18 mouse cellular contexts compared by ENCODE assay signal in genomic region chr6:70773769-70774168, GRCm38 (mm10). TPM values are rescaled to one million over a fixed set of nuclear protein-coding genes. Genes with fewer than 3 reads are reported as not detected.
DNase-seq lines count a peak whose midpoint lies in the region; ATAC-seq and TF ChIP-seq lines count a peak whose summit lies in the region.
"Had no signal": no experiment of that assay in that cellular context is flagged by ENCODE, and none has a peak within 500 bp of the region (broad histone marks: within the 10 kb centered on the region; RNA-seq: fewer than 3 reads in every experiment).

No protein-coding gene starts in this region.

- H3K36me3 ChIP-seq in embryonic facial prominence, embryonic 13.5 days = peaks cover 53% of the 10 kb centered on the region
- H3K36me3 ChIP-seq in embryonic facial prominence, embryonic 10.5 days (replicated peaks) = peaks cover 57% of the 10 kb centered on the region
- H3K36me3 ChIP-seq in liver, adult 2 months (ENCODE audit: control insufficient read depth, insufficient read depth, low read length) = peaks cover 35% of the 10 kb centered on the region
- peaks cover 89% of the 10 kb centered on the region for H3K36me3 ChIP-seq in liver, embryonic 12.5 days

- H3K9me3 ChIP-seq in embryonic facial prominence, embryonic 13.5 days = no peaks in the 10 kb centered on the region
- no peaks in the 10 kb centered on the region for H3K9me3 ChIP-seq in embryonic facial prominence, embryonic 10.5 days
- no peaks in the 10 kb centered on the region for H3K9me3 ChIP-seq in liver, embryonic 12.5 days (replicated peaks)
- H3K9me3 ChIP-seq: embryonic facial prominence, embryonic 15.5 days; forebrain, embryonic 12.5 days; limb, embryonic 13.5 days had no signal

- no peak for TF ChIP-seq CTCF in liver, adult 2 months (IDR thresholded peaks at IDR 0.05; ENCODE audit: low read depth, low read length)

- no peak overlapping the region for H3K4me2 ChIP-seq in embryonic facial prominence, embryonic 13.5 days
- H3K4me2 ChIP-seq in liver, embryonic 12.5 days = no peak overlapping the region
- H3K4me2 ChIP-seq: embryonic facial prominence, embryonic 15.5 days; forebrain, embryonic 12.5 days; limb, embryonic 13.5 days had no signal

- no peak for DNase-seq in embryonic facial prominence, embryonic 10.5 days (ENCODE audit: low spot score)
- DNase-seq in liver, adult 2 months (ENCODE audit: extremely low read depth, low read depth, low spot score) = peak; percentile 24
- peak; percentile 37 for DNase-seq in kidney, postnatal 10 days
- peak; percentile 76 for DNase-seq in yolk sac, embryonic 10.5 days (ENCODE audit: low spot score)
- no peak for DNase-seq in adipocyte (ENCODE audit: low spot score)
- no peak for DNase-seq in adrenal gland, postnatal 4 days (ENCODE audit: low spot score in 2 of 2)
- DNase-seq: adrenal gland, postnatal 10 days; cerebellum, postnatal 36 days; heart, adult 11 months; lung, adult 18-20 months; right cerebral cortex, postnatal 25 days; thymus, adult 2 months had no signal

- no peak overlapping the region for H3K27ac ChIP-seq in embryonic facial prominence, embryonic 13.5 days
- no peak overlapping the region for H3K27ac ChIP-seq in embryonic facial prominence, embryonic 10.5 days (replicated peaks)
- no peak overlapping the region for H3K27ac ChIP-seq in liver, adult 2 months (replicated peaks; ENCODE audit: insufficient read depth, low read depth, low read length)
- no peak overlapping the region for H3K27ac ChIP-seq in liver, embryonic 12.5 days
- H3K27ac ChIP-seq: embryonic facial prominence, embryonic 15.5 days; forebrain, embryonic 12.5 days; limb, embryonic 13.5 days; macrophage had no signal

- H3K4me3 ChIP-seq in embryonic facial prominence, embryonic 13.5 days = no peak overlapping the region
- no peak overlapping the region for H3K4me3 ChIP-seq in embryonic facial prominence, embryonic 10.5 days
- no peak overlapping the region for H3K4me3 ChIP-seq in liver, adult 2 months (ENCODE audit: insufficient read depth, low read depth, low read length)
- no peak overlapping the region for H3K4me3 ChIP-seq in liver, embryonic 12.5 days
- H3K4me3 ChIP-seq: embryonic facial prominence, embryonic 15.5 days; forebrain, embryonic 12.5 days; limb, embryonic 13.5 days had no signal

- 84% methylated on average over 5 of the region's 5 CpGs for WGBS in embryonic facial prominence, embryonic 13.5 days
- 81% methylated on average over 5 of the region's 5 CpGs for WGBS in embryonic facial prominence, embryonic 10.5 days
- 70% methylated on average over 5 of the region's 5 CpGs for WGBS in liver, adult 2 months
- WGBS in liver, embryonic 12.5 days (ENCODE audit: insufficient replicate concordance) = 57% methylated on average over 5 of the region's 5 CpGs

- H3K27me3 ChIP-seq in embryonic facial prominence, embryonic 13.5 days = no peaks in the 10 kb centered on the region
- H3K27me3 ChIP-seq in embryonic facial prominence, embryonic 10.5 days (replicated peaks; ENCODE audit: low read depth, poor library complexity, severe bottlenecking) = no peaks in the 10 kb centered on the region
- no peaks in the 10 kb centered on the region for H3K27me3 ChIP-seq in liver, adult 2 months (ENCODE audit: control insufficient read depth, insufficient read depth, low read length)
- no peaks in the 10 kb centered on the region for H3K27me3 ChIP-seq in liver, embryonic 12.5 days (replicated peaks)
- H3K27me3 ChIP-seq: embryonic facial prominence, embryonic 15.5 days; forebrain, embryonic 12.5 days; limb, embryonic 13.5 days had no signal

- 0 out of 2 replicates have a peak overlapping the region, but pooled peaks have one; percentile 8 for H3K9ac ChIP-seq in embryonic facial prominence, embryonic 13.5 days
- H3K9ac ChIP-seq in liver, adult 2 months (ENCODE audit: low read depth, low read length) = no peak overlapping the region
- H3K9ac ChIP-seq in liver, embryonic 12.5 days = no peak overlapping the region
- H3K9ac ChIP-seq: embryonic facial prominence, embryonic 15.5 days; forebrain, embryonic 12.5 days; limb, embryonic 13.5 days had no signal

- no peak for TF ChIP-seq POLR2A in liver, adult 2 months (IDR thresholded peaks at IDR 0.05; ENCODE audit: extremely low read depth, insufficient read depth, low read length)

- no peaks in the 10 kb centered on the region for H3K79me2 ChIP-seq in liver, adult 2 months (ENCODE audit: control insufficient read depth, insufficient read depth, low read length)

- no peaks in the 10 kb centered on the region for H3K4me1 ChIP-seq in embryonic facial prominence, embryonic 13.5 days
- no peaks in the 10 kb centered on the region for H3K4me1 ChIP-seq in embryonic facial prominence, embryonic 10.5 days
- no peaks in the 10 kb centered on the region for H3K4me1 ChIP-seq in liver, adult 2 months (ENCODE audit: control insufficient read depth, insufficient read depth, low read length)
- peaks cover 12% of the 10 kb centered on the region for H3K4me1 ChIP-seq in liver, embryonic 12.5 days
- H3K4me1 ChIP-seq: embryonic facial prominence, embryonic 15.5 days; limb, embryonic 13.5 days had no signal

- no peak for ATAC-seq in embryonic facial prominence, embryonic 13.5 days (ENCODE audit: insufficient number of reproducible peaks, insufficient read depth, low FRiP score, low TSS enrichment, low read depth)
- ATAC-seq in liver, embryonic 12.5 days = no peak

RNA-seq across cellular contexts. Expression of gene Rpia, which starts 18.3 kb away (rescaled TPM):
- 3.6 and 4.3 TPM in 2 replicates for polyA plus RNA-seq in embryonic facial prominence, embryonic 13.5 days (2015; fragmentation: Nextera tagmentation; extraction: Ambion mirVana)
- polyA plus RNA-seq in embryonic facial prominence, embryonic 10.5 days (2016; fragmentation: Nextera tagmentation; extraction: Ambion mirVana) = 2.3 TPM in 2 replicates
- total RNA-seq in liver, adult 2 months (2014; rRNA removed) = 3.0 and 3.9 TPM in 2 replicates
- 2.0 TPM in 2 replicates for polyA plus RNA-seq in liver, adult 2 months (2012; rRNA removed)
- polyA plus RNA-seq in liver, embryonic 12.5 days (2016; fragmentation: Nextera tagmentation; extraction: Ambion mirVana) = 4.5 and 5.1 TPM in 2 replicates
- 10 to 100 TPM; 24.7 to 26.1 TPM for total RNA-seq in adrenal gland, postnatal 4 days (2021)

Comparison
In these comparisons a context has a peak if more than half of its experiments do, and no peak if none do; other contexts are left out.
1. DNase-seq: peak in liver, adult 2 months (single experiment), kidney, postnatal 10 days (single experiment) and yolk sac, embryonic 10.5 days (single experiment); none in embryonic facial prominence, embryonic 10.5 days (single experiment), adipocyte (single experiment) and adrenal gland, postnatal 4 days (0 of 2).